Mouse (Mus musculus): ENCODE measurements around the gene Antxr2.

DNA sequence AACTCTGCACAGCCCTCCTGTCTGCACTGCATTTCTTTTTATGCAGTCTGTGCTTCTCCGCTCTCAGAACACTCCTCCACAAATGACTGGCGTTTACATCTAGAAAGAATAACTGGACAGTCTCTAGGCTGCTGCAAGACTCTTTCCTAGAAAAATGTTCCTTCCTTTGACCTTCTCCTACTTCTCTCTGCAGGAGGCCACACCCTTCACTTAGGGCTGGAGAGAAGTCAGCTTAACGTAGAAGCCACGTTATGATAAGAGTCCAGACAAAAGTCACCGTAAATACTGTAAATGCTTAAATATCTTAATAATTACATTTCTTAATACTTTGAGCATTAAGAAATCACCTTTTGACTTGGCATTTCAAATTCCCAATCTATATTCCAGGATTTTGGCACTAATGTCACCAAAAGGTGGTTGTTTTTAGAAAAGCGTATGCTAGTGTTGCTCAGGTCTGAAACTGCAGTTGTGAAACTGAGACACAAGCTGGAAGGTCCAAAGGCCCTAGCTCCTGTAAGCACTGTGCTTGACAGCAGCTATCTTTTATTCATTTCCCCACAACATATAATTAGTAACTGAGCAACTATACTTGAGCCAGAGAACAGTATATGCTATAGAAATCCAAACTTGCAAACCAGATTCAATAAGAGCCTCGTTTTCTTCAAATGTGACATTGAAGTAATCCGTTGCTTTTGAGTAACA is 3.0 kb downstream of the Antxr2 start:
- TF ChIP-seq BHLHE40 (IDR thresholded peaks at IDR 0.05; ENCODE audit: low read depth, low read length) (no peak), ELF1 (IDR thresholded peaks at IDR 0.05; ENCODE audit: low read depth, low read length) (no peak), CTCF (conservative IDR thresholded peaks at IDR 0.05 in 1 of 2, IDR thresholded peaks at IDR 0.05 in 1 of 2; ENCODE audit: low read depth in 2 of 2, low read length in 2 of 2) (no peak), RCOR1 (conservative IDR thresholded peaks at IDR 0.05; ENCODE audit: low read depth, low read length) (no peak), POLR2A (IDR thresholded peaks at IDR 0.05; ENCODE audit: low read depth, low read length) (no peak), ZC3H11A (IDR thresholded peaks at IDR 0.05; ENCODE audit: low read depth, low read length) (no peak), TBP (conservative IDR thresholded peaks at IDR 0.05; ENCODE audit: low read depth, low read length) (no peak), MEF2A (IDR thresholded peaks at IDR 0.05; ENCODE audit: borderline replicate concordance, low read depth, low read length) (no peak), MAZ (IDR thresholded peaks at IDR 0.05; ENCODE audit: low read depth, low read length) (no peak), EP300 (IDR thresholded peaks at IDR 0.05; ENCODE audit: low read length) (no peak), ETS1 (conservative IDR thresholded peaks at IDR 0.05; ENCODE audit: low read depth, low read length) (no peak)

Data from CH12.LX (cell line).